Mouse (Mus musculus) induced T-regulatory cell, adult 2 months (primary cell): Measurements from ENCODE around the gene Vmn2r28.
"Not testable (repeated sequence)": the region's sequence is repeated elsewhere in the genome, so short reads cannot be mapped to it uniquely, and the experiment has no call there.

Experiments used
- DNase-seq: peaks from one replicate; pipeline ENCODE4 v3.0.0-alpha.2; 2012; ENCODE audit warnings: low read depth

Gene Vmn2r28

GRCm38 (mm10) chr7:5493856-5494255 is at the start of gene Vmn2r28:
Gene Vmn2r28 (minus strand): TSS chr7:5493956.
- DNase-seq: not testable (repeated sequence)

GRCm38 (mm10) chr7:5540770-5541436 is 47.1 kb upstream of the Vmn2r28 start:
- DNase-seq: not testable (repeated sequence)

- no peak for DNase-seq
These were observed 37.1 kb downstream of the Vmn2r28 start, which contains the start of gene Vmn1r59 for GRCm38 (mm10) chr7:5456674-5457073. Gene Vmn1r59 (minus strand): TSS chr7:5456774.

GRCm38 (mm10) chr7:5454011-5454410 is 39.7 kb downstream of the Vmn2r28 start:
- DNase-seq: not testable (repeated sequence)

GRCm38 (mm10) chr7:5448627-5449026 is 45.1 kb downstream of the Vmn2r28 start:
- no peak for DNase-seq
